Mouse (Mus musculus) ES-E14 (cell line): ENCODE data around the gene Pbsn.

Experiments used
- CHD2 ChIP-seq: IDR thresholded peaks from 2 replicates; pipeline ENCODE4 v1.6.1; 2014; ENCODE audit warnings: mild to moderate bottlenecking, low read depth, low read length, inconsistent platforms
- HCFC1 ChIP-seq: IDR thresholded peaks from 2 replicates; pipeline ENCODE4 v1.6.1; 2012; ENCODE audit warnings: low read length, inconsistent platforms, borderline replicate concordance; ENCODE audit not compliant: insufficient read depth
- ZNF384 ChIP-seq: IDR thresholded peaks from 2 replicates; pipeline ENCODE4 v1.6.1; 2012; ENCODE audit warnings: low read depth, low read length, inconsistent platforms

GRCm38 (mm10) chrX:77796238-77796835 is 57.1 kb downstream of the Pbsn start, which contains the start of gene Prkx:
- no peak for TF ChIP-seq HCFC1
- no peak for TF ChIP-seq ZNF384
- TF ChIP-seq CHD2: no peak
